Mouse (Mus musculus) liver, postnatal 0 days (tissue): Measurements from ENCODE around the gene Col23a1. TPM values are rescaled to one million over a fixed set of nuclear protein-coding genes. Genes with fewer than 3 reads are reported as not detected.

ENCODE experiments used
- ATAC-seq: fragments of 200-750 bp; cut with Nextera tagmentation; 2 replicates; pipeline ENCODE4 v1.8.0; 2017; ENCODE audit warnings: mild to moderate bottlenecking, moderate library complexity
- DNase-seq: peaks from one replicate; pipeline ENCODE4 v3.0.0-alpha.2; 2016
- H3K27ac ChIP-seq: fragments of 300-500 bp; sonication (generic); 2 replicates; pipeline ENCODE4 v1.5.1; 2014; ENCODE audit warnings: antibody characterized with exemption, moderate library complexity, mild to moderate bottlenecking, low read depth
- H3K27me3 ChIP-seq: fragments of 300-500 bp; sonication (generic); 2 replicates; pipeline ENCODE4 v1.6.1; 2014; ENCODE audit warnings: low read length, control low read depth, mixed read lengths; ENCODE audit not compliant: insufficient read depth
- H3K36me3 ChIP-seq: fragments of 300-500 bp; sonication (generic); replicated peaks from 2 replicates; pipeline ENCODE4 v1.6.1; 2014; ENCODE audit warnings: mild to moderate bottlenecking, control low read depth, low read length, moderate library complexity, mixed read lengths; ENCODE audit not compliant: insufficient read depth
- H3K4me1 ChIP-seq: fragments of 300-500 bp; sonication (generic); 2 replicates; pipeline ENCODE4 v1.6.1; 2014; ENCODE audit warnings: antibody characterized with exemption, mild to moderate bottlenecking, control low read depth; ENCODE audit not compliant: insufficient read depth
- H3K4me2 ChIP-seq: fragments of 300-500 bp; sonication (generic); 2 replicates; pipeline ENCODE4 v1.6.1; 2014; ENCODE audit warnings: low read depth, mild to moderate bottlenecking, low read length, moderate library complexity, mixed read lengths
- H3K4me3 ChIP-seq: fragments of 300-500 bp; sonication (generic); 2 replicates; pipeline ENCODE4 v1.5.1; 2014; ENCODE audit warnings: low read depth, low read length
- H3K9ac ChIP-seq: fragments of 300-500 bp; sonication (generic); replicated peaks from 2 replicates; pipeline ENCODE4 v1.6.1; 2014; ENCODE audit warnings: mild to moderate bottlenecking, moderate library complexity
- H3K9me3 ChIP-seq: fragments of 300-500 bp; sonication (generic); 2 replicates; pipeline ENCODE4 v1.6.1; 2016; ENCODE audit warnings: mild to moderate bottlenecking, control low read depth, low read length, mixed read lengths
- CTCF ChIP-seq: sonication (generic); IDR thresholded peaks from 2 replicates; pipeline ENCODE4 v1.5.1; 2016; ENCODE audit warnings: antibody characterized with exemption, low read depth
- EP300 ChIP-seq: IDR thresholded peaks from 2 replicates; pipeline ENCODE4 v1.6.1; 2016; ENCODE audit warnings: antibody characterized with exemption, low read depth, mild to moderate bottlenecking
- WGBS: fragments of 180-500 bp; shearing (Covaris S2); extraction: QIAGEN DNeasy Blood & Tissue Kit; methylation state at CpG from one replicate; pipeline ENCODE4 v1.1.7; 2014; ENCODE audit not compliant: insufficient replicate concordance; 5-methylcytosine and 5-hydroxymethylcytosine counted together
- polyA plus RNA-seq: library from polyadenylated mRNA; unstranded; fragments of >200 nt; fragmentation: Nextera tagmentation; extraction: Ambion mirVana; gene quantifications from 2 replicates; pipeline ENCODE4 v1.2.1, GENCODE M21; 2015

The Col23a1 gene
- polyA plus RNA-seq, 1 experiment from 2014 or later = 0.13 TPM

DNA sequence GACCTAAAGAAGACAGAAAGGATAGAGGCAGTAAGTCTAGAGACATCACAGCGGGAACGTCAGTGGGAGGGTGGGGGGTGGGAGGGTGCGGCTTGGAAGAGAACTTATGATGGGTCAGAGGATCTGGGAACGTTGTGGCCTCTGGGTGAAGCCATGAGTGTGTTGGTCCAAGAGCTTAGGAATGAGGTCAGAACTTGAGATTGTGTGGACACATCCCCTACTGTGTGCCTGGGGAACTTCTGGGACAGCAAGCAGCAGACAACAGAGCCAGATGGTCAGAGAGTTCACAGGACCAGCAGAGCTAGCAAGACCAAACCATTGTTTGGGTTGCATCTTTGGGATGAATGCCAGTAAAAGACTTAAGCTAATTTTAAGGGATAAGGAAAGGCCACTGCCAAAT, 279.1 kb downstream of the Col23a1 start:
- no peaks in the 10 kb centered on the region for H3K27me3 ChIP-seq
- H3K9ac ChIP-seq = no peak overlapping the region
- no peaks in the 10 kb centered on the region for H3K9me3 ChIP-seq
- DNase-seq (no peak), ATAC-seq (no peak)
- H3K4me1 ChIP-seq = no peaks in the 10 kb centered on the region
- no peaks in the 10 kb centered on the region for H3K36me3 ChIP-seq
- no peak overlapping the region for H3K27ac ChIP-seq
- H3K4me2 ChIP-seq = no peak overlapping the region
- 80% methylated on average over 4 of the region's 4 CpGs for WGBS
- TF ChIP-seq CTCF = no peak
- no peak for TF ChIP-seq EP300
- no peak overlapping the region for H3K4me3 ChIP-seq

DNA sequence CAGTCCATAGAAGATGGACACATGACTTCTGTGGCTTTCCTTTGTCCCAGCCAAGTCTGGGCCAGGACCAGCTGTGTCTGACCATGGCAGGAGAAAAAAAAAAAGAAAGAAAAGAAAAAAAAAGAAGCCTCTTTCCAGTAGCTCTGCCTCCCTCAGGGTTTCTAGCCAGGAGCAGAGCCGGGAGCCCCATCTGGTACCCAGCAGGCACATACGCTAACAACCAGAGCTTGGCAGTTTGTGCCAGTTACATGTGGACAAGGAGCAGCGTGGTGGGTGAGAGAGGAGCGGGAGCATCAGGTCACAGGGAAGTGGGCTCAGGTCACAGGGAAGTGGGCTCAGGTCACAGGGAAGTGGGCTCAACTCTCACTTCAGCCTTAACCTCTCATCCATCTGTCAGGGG, 286.7 kb downstream of the Col23a1 start:
- Histone ChIP-seq H3K9ac (no peak overlapping the region), H3K27me3 (no peaks in the 10 kb centered on the region), H3K36me3 (no peaks in the 10 kb centered on the region), H3K9me3 (no peaks in the 10 kb centered on the region), H3K4me3 (no peak overlapping the region), H3K27ac (no peak overlapping the region), H3K4me1 (no peaks in the 10 kb centered on the region), H3K4me2 (no peak overlapping the region)
- no peak for TF ChIP-seq EP300
- TF ChIP-seq CTCF = no peak
- DNase-seq = no peak
- WGBS = 87% methylated on average over 4 of the region's 4 CpGs
- no peak for ATAC-seq

DNA sequence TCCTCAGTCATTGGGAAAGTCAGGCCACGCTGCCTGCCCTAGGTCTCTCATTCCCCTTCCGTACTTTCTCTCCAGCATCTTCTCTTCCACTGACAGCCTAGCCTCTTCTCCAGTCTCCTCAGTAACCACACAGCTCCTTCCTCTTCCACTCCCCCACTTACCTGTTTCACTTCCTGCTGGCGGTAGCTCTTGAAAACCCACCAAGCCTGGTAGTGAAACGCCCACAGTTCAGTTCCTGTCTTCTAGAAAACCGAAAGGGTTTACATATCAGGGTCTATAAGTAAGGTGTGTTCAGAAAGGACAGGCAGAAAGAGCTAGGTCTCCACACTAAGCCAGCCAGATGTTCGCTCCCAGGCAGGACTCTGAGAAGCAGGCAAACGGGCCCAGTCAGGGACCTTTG, 287.9 kb downstream of the Col23a1 start:
- Histone ChIP-seq H3K4me3 (no peak overlapping the region), H3K9ac (no peak overlapping the region), H3K27ac (no peak overlapping the region), H3K4me1 (no peaks in the 10 kb centered on the region), H3K4me2 (no peak overlapping the region), H3K9me3 (no peaks in the 10 kb centered on the region), H3K36me3 (no peaks in the 10 kb centered on the region), H3K27me3 (no peaks in the 10 kb centered on the region)
- ATAC-seq (no peak), DNase-seq (no peak)
- WGBS = 58% methylated on average over 7 of the region's 7 CpGs
- no peak for TF ChIP-seq EP300
- TF ChIP-seq CTCF = no peak

DNA sequence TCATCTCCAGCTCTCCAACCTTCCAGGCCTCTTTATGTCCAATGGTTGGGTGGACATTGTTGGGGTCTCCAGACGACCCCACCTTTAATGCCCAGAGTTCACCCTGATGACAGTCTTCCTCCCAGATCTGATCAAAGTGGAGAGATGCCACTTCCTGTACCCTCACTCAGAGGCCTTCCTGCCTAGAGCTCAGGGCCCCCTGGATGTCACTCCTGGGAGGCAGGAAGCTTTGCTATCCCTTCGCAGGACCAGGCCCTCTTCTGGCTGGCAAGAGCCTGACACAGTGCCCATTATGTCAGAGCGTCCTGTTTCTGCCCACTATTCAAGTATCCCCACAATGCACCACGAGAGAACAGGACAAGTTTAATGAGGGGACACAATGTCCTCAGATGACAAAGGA, 289.3 kb downstream of the Col23a1 start:
- H3K9ac ChIP-seq = no peak overlapping the region

DNA sequence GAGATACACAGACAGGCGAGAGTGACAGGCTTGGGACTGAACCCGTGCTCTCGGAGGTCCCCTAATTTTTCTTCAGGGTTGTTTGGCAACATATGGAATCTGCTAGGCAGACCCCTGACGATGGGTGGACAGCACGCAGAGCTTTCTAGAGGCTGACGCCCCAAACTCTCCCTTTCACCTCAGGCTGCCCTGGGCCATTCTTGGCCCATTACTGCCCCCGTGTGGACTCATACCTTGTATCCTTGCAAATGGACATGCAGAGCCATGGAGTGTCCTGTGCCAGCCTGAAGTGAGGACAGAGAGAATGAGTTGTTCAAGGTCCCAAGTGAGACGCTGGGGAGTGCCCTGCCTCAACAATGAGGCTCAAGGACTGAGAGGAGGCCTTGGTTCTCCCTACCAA, 293.0 kb downstream of the Col23a1 start:
- WGBS = 22% methylated on average over 8 of the region's 8 CpGs
- no peak overlapping the region for H3K4me2 ChIP-seq

More for the DNA sequence above, 289.3 kb downstream of the Col23a1 start:
- Histone ChIP-seq H3K4me1 (peaks cover 5% of the 10 kb centered on the region), H3K36me3 (no peaks in the 10 kb centered on the region), H3K4me3 (no peak overlapping the region), H3K27me3 (no peaks in the 10 kb centered on the region), H3K27ac (no peak overlapping the region), H3K4me2 (no peak overlapping the region), H3K9me3 (no peaks in the 10 kb centered on the region)
- TF ChIP-seq EP300 = no peak
- no peak for TF ChIP-seq CTCF
- DNase-seq (no peak), ATAC-seq (no peak)
- 61% methylated on average over 4 of the region's 4 CpGs for WGBS

DNA sequence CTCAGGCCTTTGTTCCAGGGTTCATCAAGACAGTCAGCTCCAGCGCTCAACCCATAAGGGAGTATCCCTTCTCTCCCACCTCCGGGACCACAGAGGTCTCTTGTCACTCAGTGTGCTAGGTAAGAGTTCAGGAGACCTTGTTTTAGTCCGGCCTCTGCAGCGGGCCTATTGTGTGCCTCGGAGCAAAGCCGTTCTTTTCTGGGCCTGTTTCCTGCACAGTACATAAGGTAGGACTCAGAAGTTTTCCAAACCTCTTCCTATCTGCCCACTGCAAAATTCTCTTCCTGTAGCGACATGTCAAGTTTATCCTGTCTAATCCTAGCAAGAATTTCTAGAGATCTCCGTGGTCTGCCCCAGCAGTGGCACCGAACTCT, 294.3 kb downstream of the Col23a1 start:
- DNase-seq (no peak), ATAC-seq (peak; percentile 10)
- WGBS = 9% methylated on average over 9 of the region's 9 CpGs
- peak overlapping the region; percentile 90 for H3K9ac ChIP-seq
- no peaks in the 10 kb centered on the region for H3K27me3 ChIP-seq
- no peak for TF ChIP-seq EP300
- peaks cover 17% of the 10 kb centered on the region for H3K36me3 ChIP-seq
- H3K27ac ChIP-seq = peak overlapping the region; percentile 91
- no peaks in the 10 kb centered on the region for H3K9me3 ChIP-seq
- H3K4me1 ChIP-seq = peaks cover 21% of the 10 kb centered on the region
- H3K4me2 ChIP-seq = peak overlapping the region; percentile 93
- H3K4me3 ChIP-seq = peak overlapping the region; percentile 73

More for the DNA sequence above, 293.0 kb downstream of the Col23a1 start:
- Histone ChIP-seq H3K36me3 (peaks cover 6% of the 10 kb centered on the region), H3K27ac (no peak overlapping the region), H3K27me3 (no peaks in the 10 kb centered on the region), H3K4me1 (peaks cover 21% of the 10 kb centered on the region), H3K9ac (no peak overlapping the region), H3K4me3 (no peak overlapping the region), H3K9me3 (no peaks in the 10 kb centered on the region)
- peak; percentile 88 for TF ChIP-seq CTCF
- no peak for TF ChIP-seq EP300
- DNase-seq (peak; percentile 84), ATAC-seq (no peak)
